13 mouse cellular contexts compared by ENCODE assay signal in the genomic region with DNA sequence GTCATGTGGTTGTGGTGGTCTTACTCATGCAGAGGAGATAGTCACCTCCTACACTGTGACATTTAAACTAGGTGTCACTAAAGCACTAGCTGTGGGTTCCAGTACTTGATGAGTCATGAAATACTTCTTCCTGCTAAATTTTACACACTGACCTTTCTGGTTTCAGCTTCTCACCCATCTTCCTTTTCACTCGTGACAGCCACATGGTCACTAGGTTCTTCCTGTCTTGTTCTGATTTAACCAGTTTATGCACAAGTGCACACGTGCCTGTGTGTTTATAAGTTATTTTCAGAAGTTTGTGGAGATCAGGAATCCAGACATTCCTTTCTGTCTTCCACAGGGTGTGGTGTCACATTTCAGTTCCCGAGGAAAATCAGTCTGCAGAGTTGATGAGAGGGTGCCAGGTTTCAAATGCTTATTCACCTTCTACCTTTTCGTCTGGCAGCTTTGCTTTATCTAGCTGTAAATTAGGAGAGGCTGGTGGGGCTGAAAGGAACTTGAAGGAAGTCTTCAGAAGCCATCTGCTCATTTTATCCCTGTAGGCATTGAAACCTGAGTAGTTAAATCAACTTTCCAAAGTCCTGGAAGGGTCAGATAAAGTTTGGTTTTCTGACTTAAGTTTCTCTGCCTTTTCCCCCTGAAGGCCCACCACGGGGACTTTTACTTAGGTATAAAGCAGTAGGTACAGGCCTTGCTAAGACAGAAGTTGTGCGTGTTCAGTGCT.
DNase-seq lines count a peak whose midpoint lies in the region; ATAC-seq and TF ChIP-seq lines count a peak whose summit lies in the region.
"Had no signal": no experiment of that assay in that cellular context is flagged by ENCODE, and none has a peak within 500 bp of the region (broad histone marks: within the 10 kb centered on the region; RNA-seq: fewer than 3 reads in every experiment).

No protein-coding gene starts in this region.

- 15% methylated on average over 6 of the region's 6 CpGs for WGBS in heart, embryonic 13.5 days

- TF ChIP-seq CTCF in Patski (IDR thresholded peaks at IDR 0.05): peak; percentile 15

- H3K4me1 ChIP-seq in heart, embryonic 13.5 days: peaks cover 23% of the 10 kb centered on the region

- H3K9me3 ChIP-seq in heart, embryonic 13.5 days: no peaks in the 10 kb centered on the region
- H3K9me3 ChIP-seq: G1E had no signal

- H3K36me3 ChIP-seq in heart, embryonic 13.5 days: no peaks in the 10 kb centered on the region
- H3K36me3 ChIP-seq: G1E had no signal

- no peak overlapping the region for H3K27ac ChIP-seq in heart, embryonic 13.5 days (replicated peaks)
- H3K27ac ChIP-seq: layer of hippocampus, adult 2 months had no signal

- H3K27me3 ChIP-seq in heart, embryonic 13.5 days (replicated peaks): no peaks in the 10 kb centered on the region
- no peaks in the 10 kb centered on the region for H3K27me3 ChIP-seq in Patski

- CTCF ChIA-PET in Patski (lab: Charles Lee): no interaction called here

- peak overlapping the region; percentile 36 for H3K4me2 ChIP-seq in heart, embryonic 13.5 days

- in situ Hi-C loops in Patski (cut with MboI; ENCODE audit: low pct_unique_long_range_greater_than_20kb): no loop called here

- H3K4me3 ChIP-seq in heart, embryonic 13.5 days: no peak overlapping the region
- H3K4me3 ChIP-seq: layer of hippocampus, adult 2 months had no signal

- POLR2A ChIA-PET in Patski (lab: Charles Lee): no interaction called here

- DNase-seq in heart, adult 8-10 months (ENCODE audit: low spot score): no peak
- DNase-seq in 3134 (ENCODE audit: extremely low read depth, insufficient read length, low spot score): peak; percentile 65
- DNase-seq in Patski (ENCODE audit: low read depth, low spot score): no peak
- peak; percentile 71 for DNase-seq in forelimb bud, embryonic 11.5 days (ENCODE audit: low read depth, low spot score)
- DNase-seq in layer of hippocampus, adult 9-10 months (ENCODE audit: low spot score): no peak
- no peak for DNase-seq in retina, postnatal 1 day
- DNase-seq in left cerebral cortex, adult 18-20 months (ENCODE audit: low spot score in 2 of 2): no peak
- DNase-seq: heart, postnatal 10 days; lung, adult 2 months; right cerebral cortex, adult 18-20 months had no signal

- ATAC-seq in heart, embryonic 13.5 days (ENCODE audit: extremely low read depth, insufficient number of reproducible peaks, low FRiP score, low TSS enrichment): no peak
- ATAC-seq in Patski: peak; percentile 81

- H3K9ac ChIP-seq in heart, embryonic 13.5 days: no peak overlapping the region

Comparison
In these comparisons a context has a peak if more than half of its experiments do, and no peak if none do; other contexts are left out.
1. DNase-seq: peak in 3134 (single experiment) and forelimb bud, embryonic 11.5 days (single experiment); none in heart, adult 8-10 months (single experiment), Patski (single experiment), layer of hippocampus, adult 9-10 months (single experiment), retina, postnatal 1 day (single experiment) and left cerebral cortex, adult 18-20 months (0 of 2).